Mouse (Mus musculus): ENCODE results near the gene Tor2a. TPM values are rescaled to one million over a fixed set of nuclear protein-coding genes. Genes with fewer than 3 reads are reported as not detected.
A peak's percentile ranks its signal among the peaks of the same experiment; 100 is the strongest.

Gene Tor2a
- polyA plus RNA-seq, 1 experiment from 2014 or later: 63.2 TPM

DNA sequence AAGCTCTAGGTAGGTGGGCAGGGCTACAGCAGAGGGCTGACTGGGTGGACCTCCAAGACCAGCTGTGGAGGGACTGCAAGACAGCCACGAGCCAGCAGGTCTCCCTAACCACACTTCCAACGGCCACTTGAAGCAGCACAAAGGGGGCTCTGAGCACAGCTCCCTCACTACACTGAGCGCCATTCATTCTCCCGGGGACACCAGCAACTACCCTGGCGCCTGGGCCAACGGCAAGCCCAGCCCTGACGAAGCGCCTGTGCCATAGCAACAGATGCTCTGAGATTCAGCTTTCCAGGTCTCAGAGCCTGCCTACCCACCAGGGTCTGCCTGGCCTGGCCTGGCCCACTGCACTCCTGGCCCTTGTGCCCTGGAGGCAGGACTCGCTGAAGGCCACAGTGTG, 38.3 kb upstream of the Tor2a start:
- Histone ChIP-seq H3K4me3 (no peak overlapping the region), H3K27me3 (no peaks in the 10 kb centered on the region), H3K9me3 (no peaks in the 10 kb centered on the region), H3K27ac (replicated peaks) (0 out of 2 replicates have a peak overlapping the region, but pooled peaks have one; percentile 11), H3K9ac (replicated peaks) (no peak overlapping the region), H3K4me2 (replicated peaks) (no peak overlapping the region), H3K4me1 (peaks cover 13% of the 10 kb centered on the region), H3K36me3 (no peaks in the 10 kb centered on the region)
- 28% methylated on average over 9 of the region's 9 CpGs for WGBS
- ATAC-seq (replicated peaks): peak; percentile 30; the same call in 1 of the 2 replicates

GRCm38 (mm10) chr2:32720053-32720452, 37.0 kb upstream of the Tor2a start:
- Histone ChIP-seq H3K9ac (replicated peaks) (no peak overlapping the region), H3K4me2 (replicated peaks) (no peak overlapping the region), H3K36me3 (no peaks in the 10 kb centered on the region), H3K27ac (replicated peaks) (no peak overlapping the region), H3K4me1 (0 out of 2 replicates have a peak, but pooled peaks cover 7% of the 10 kb centered on the region), H3K9me3 (no peaks in the 10 kb centered on the region), H3K27me3 (no peaks in the 10 kb centered on the region), H3K4me3 (no peak overlapping the region)
- ATAC-seq (replicated peaks): no peak
- 94% methylated on average over 3 of the region's 3 CpGs for WGBS

GRCm38 (mm10) chr2:32720681-32721229, 36.3 kb upstream of the Tor2a start, which contains the start of gene Sh2d3c:
Gene Sh2d3c (plus strand): TSS chr2:32721055.
- Histone ChIP-seq H3K27ac (replicated peaks) (no peak within 1 kb of the TSS), H3K9me3 (no peaks in the 10 kb centered on the region), H3K27me3 (no peaks in the 10 kb centered on the region), H3K36me3 (no peaks in the 10 kb centered on the region), H3K4me2 (replicated peaks) (no peak within 1 kb of the TSS), H3K4me1 (0 out of 2 replicates have a peak, but pooled peaks cover 7% of the 10 kb centered on the region), H3K9ac (replicated peaks) (0 out of 2 replicates have a peak within 1 kb of the TSS, but pooled peaks have one; percentile 7), H3K4me3 (no peak within 1 kb of the TSS)
- 55% methylated on average over 8 of the region's 8 CpGs for WGBS
- ATAC-seq (replicated peaks): no peak

- Histone ChIP-seq H3K27ac (replicated peaks) (no peak overlapping the region), H3K9me3 (no peaks in the 10 kb centered on the region), H3K4me2 (replicated peaks) (no peak overlapping the region), H3K4me3 (no peak overlapping the region), H3K4me1 (peaks cover 8% of the 10 kb centered on the region), H3K27me3 (no peaks in the 10 kb centered on the region), H3K36me3 (no peaks in the 10 kb centered on the region), H3K9ac (replicated peaks) (no peak overlapping the region)
- ATAC-seq (replicated peaks): no peak
- 66% methylated on average over 6 of the region's 6 CpGs for WGBS
Measured at GRCm38 (mm10) chr2:32722046-32722445, 35.0 kb upstream of the Tor2a start.

GRCm38 (mm10) chr2:32722581-32722980, 34.5 kb upstream of the Tor2a start:
- Histone ChIP-seq H3K9me3 (no peaks in the 10 kb centered on the region), H3K27me3 (no peaks in the 10 kb centered on the region), H3K27ac (replicated peaks) (no peak overlapping the region), H3K4me1 (peaks cover 10% of the 10 kb centered on the region), H3K9ac (replicated peaks) (no peak overlapping the region), H3K4me2 (replicated peaks) (no peak overlapping the region), H3K36me3 (no peaks in the 10 kb centered on the region), H3K4me3 (no peak overlapping the region)
- no peak for ATAC-seq (replicated peaks)
- WGBS: 75% methylated on average over 3 of the region's 3 CpGs

GRCm38 (mm10) chr2:32724149-32724548, 32.9 kb upstream of the Tor2a start:
- ATAC-seq (replicated peaks): no peak
- H3K4me1 ChIP-seq: peaks cover 7% of the 10 kb centered on the region
- no peaks in the 10 kb centered on the region for H3K36me3 ChIP-seq
- no peak overlapping the region for H3K27ac ChIP-seq (replicated peaks)
- no peak overlapping the region for H3K4me3 ChIP-seq
- WGBS: 74% methylated on average over 4 of the region's 4 CpGs
- H3K9ac ChIP-seq (replicated peaks): no peak overlapping the region
- no peaks in the 10 kb centered on the region for H3K9me3 ChIP-seq
- H3K4me2 ChIP-seq (replicated peaks): no peak overlapping the region
- no peaks in the 10 kb centered on the region for H3K27me3 ChIP-seq

GRCm38 (mm10) chr2:32724832-32725790, 31.9 kb upstream of the Tor2a start:
- 82% methylated on average over 16 of the region's 16 CpGs for WGBS
- Histone ChIP-seq H3K9ac (replicated peaks) (no peak overlapping the region), H3K9me3 (no peaks in the 10 kb centered on the region), H3K27me3 (no peaks in the 10 kb centered on the region), H3K27ac (replicated peaks) (no peak overlapping the region), H3K4me1 (peaks cover 7% of the 10 kb centered on the region), H3K4me2 (replicated peaks) (no peak overlapping the region), H3K4me3 (no peak overlapping the region), H3K36me3 (no peaks in the 10 kb centered on the region)
- ATAC-seq (replicated peaks): no peak

DNA sequence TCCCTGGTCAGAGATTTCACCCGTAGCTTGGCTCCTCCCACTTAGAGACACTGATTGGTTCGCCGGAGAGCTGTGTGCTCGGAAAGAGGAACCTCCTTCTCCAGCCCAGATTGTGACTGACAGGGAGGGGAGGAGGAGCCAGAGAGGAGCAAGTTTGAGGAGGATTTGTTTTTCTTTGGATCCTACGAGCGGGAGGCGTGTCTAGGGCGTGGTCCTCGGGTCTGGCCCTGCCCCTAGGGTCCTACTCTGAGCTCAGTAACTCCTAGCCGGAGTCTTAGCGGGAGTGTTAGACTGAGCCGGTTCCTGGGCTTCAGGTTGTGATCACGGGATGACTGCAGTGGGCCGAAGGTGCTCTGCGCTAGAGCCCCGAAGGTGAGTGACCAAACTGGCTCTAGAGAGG, 29.6 kb upstream of the Tor2a start:
- Histone ChIP-seq H3K9ac (replicated peaks) (peak overlapping the region; percentile 29; the same call in 1 of the 2 replicates), H3K36me3 (no peaks in the 10 kb centered on the region), H3K27me3 (no peaks in the 10 kb centered on the region), H3K4me3 (peak overlapping the region; percentile 31), H3K27ac (replicated peaks) (no peak overlapping the region), H3K9me3 (no peaks in the 10 kb centered on the region), H3K4me1 (peaks cover 4% of the 10 kb centered on the region), H3K4me2 (replicated peaks) (peak overlapping the region; percentile 46)
- under 1% methylated on average over 16 of the region's 16 CpGs for WGBS
- ATAC-seq (replicated peaks): peak; percentile 97

- no peaks in the 10 kb centered on the region for H3K36me3 ChIP-seq
- H3K9me3 ChIP-seq: no peaks in the 10 kb centered on the region
- H3K27me3 ChIP-seq: no peaks in the 10 kb centered on the region
- H3K4me2 ChIP-seq (replicated peaks): no peak overlapping the region
- H3K27ac ChIP-seq (replicated peaks): no peak overlapping the region
- 0 out of 2 replicates have a peak overlapping the region, but pooled peaks have one; percentile 7 for H3K9ac ChIP-seq (replicated peaks)
- ATAC-seq (replicated peaks): no peak
- whole genome bisulfite sequencing: 61% methylated on average over 7 of the region's 7 CpGs
- peaks cover 4% of the 10 kb centered on the region for H3K4me1 ChIP-seq
- 0 out of 2 replicates have a peak overlapping the region, but pooled peaks have one; percentile 9 for H3K4me3 ChIP-seq
Measured at GRCm38 (mm10) chr2:32728463-32728862, 28.6 kb upstream of the Tor2a start.

GRCm38 (mm10) chr2:32729547-32729946, 27.5 kb upstream of the Tor2a start:
- no peaks in the 10 kb centered on the region for H3K27me3 ChIP-seq
- no peak overlapping the region for H3K4me2 ChIP-seq (replicated peaks)
- no peak overlapping the region for H3K4me3 ChIP-seq
- no peak for ATAC-seq (replicated peaks)
- 88% methylated on average over 4 of the region's 4 CpGs for WGBS
- H3K9me3 ChIP-seq: no peaks in the 10 kb centered on the region
- no peaks in the 10 kb centered on the region for H3K36me3 ChIP-seq
- no peak overlapping the region for H3K27ac ChIP-seq (replicated peaks)
- no peak overlapping the region for H3K9ac ChIP-seq (replicated peaks)
- peaks cover 4% of the 10 kb centered on the region for H3K4me1 ChIP-seq

- Histone ChIP-seq H3K27me3 (no peaks in the 10 kb centered on the region), H3K9me3 (no peaks in the 10 kb centered on the region), H3K27ac (replicated peaks) (no peak overlapping the region), H3K4me2 (replicated peaks) (no peak overlapping the region), H3K4me1 (peaks cover 4% of the 10 kb centered on the region), H3K9ac (replicated peaks) (no peak overlapping the region), H3K36me3 (no peaks in the 10 kb centered on the region), H3K4me3 (no peak overlapping the region)
- ATAC-seq (replicated peaks): no peak
- 60% methylated on average over 11 of the region's 11 CpGs for WGBS
Measured at GRCm38 (mm10) chr2:32730854-32731253, 26.2 kb upstream of the Tor2a start.

DNA sequence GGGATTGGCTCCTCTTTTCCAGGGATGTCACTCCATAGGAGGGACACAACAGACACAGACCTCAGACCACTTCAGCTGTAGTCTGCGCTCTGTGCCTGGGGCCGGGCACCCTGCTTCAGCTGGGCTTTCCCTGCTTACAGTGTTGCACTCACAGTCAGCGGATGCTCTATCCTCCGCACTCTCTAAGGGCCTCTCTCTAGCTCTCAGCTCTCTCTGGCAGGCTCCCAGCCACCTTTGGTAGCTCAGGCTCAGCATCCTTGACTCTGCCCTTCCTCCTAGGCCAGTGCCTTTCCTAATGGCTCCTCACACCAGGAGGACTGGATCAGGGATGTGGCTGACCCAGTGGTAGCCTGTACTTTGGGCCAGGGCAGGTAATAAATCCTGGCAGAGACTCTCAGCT, 25.1 kb upstream of the Tor2a start:
- Histone ChIP-seq H3K4me1 (peaks cover 3% of the 10 kb centered on the region), H3K27me3 (no peaks in the 10 kb centered on the region), H3K9ac (replicated peaks) (no peak overlapping the region), H3K4me2 (replicated peaks) (no peak overlapping the region), H3K36me3 (no peaks in the 10 kb centered on the region), H3K27ac (replicated peaks) (no peak overlapping the region), H3K9me3 (no peaks in the 10 kb centered on the region), H3K4me3 (no peak overlapping the region)
- no peak for ATAC-seq (replicated peaks)
- 70% methylated on average over 4 of the region's 4 CpGs for WGBS
